Mouse (Mus musculus): Measurements from ENCODE around the gene Slc7a14.

Gene Slc7a14

DNA sequence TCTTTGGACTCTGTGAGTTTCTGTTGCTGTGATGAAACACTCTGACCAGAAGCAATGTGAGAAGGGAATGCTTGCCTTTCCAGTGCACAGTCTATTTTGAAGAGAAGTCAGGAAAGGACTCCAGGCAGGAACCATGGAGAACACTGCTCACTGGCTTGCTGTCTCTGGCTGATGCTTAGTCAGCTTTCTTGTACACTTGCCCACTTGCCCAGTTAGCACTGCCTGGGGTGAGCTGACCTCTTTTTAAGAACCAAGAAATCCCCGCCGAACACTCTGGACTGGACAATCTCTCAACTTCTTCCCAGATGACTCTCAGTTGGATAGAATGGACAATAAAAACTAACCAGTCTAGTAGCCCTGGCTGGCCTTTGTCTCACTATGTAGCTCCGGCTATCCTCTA is 70.5 kb downstream of the Slc7a14 start:
- Histone ChIP-seq H3K27me3 (ENCODE audit: control insufficient read depth, insufficient read depth, low read length, poor library complexity, severe bottlenecking) (no peaks in the 10 kb centered on the region), H3K36me3 (ENCODE audit: control insufficient read depth, insufficient read depth, low read length, poor library complexity, severe bottlenecking) (no peaks in the 10 kb centered on the region)
- DNase-seq (ENCODE audit: low read depth, low spot score), result no peak

DNA sequence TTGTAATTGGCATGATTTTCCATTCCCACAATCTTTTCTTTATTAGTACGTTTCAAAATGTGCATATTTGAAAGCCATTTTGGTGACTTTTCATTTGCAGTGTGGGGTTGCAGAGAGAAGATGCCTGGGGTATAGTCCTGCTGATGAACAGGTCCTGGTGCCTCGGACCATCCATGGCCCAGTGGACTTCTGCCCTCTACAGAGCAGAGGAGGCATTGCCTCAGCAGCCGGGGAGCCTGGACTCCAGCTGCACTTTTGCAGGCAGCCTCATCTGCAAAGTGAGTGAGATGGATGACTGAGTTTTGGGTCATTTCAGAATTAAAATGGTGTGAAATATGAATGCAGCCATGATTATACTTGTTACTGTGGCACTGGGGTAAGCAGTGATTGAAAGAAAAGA is 72.2 kb downstream of the Slc7a14 start:
- Histone ChIP-seq H3K36me3 (ENCODE audit: control insufficient read depth, insufficient read depth, low read length, poor library complexity, severe bottlenecking) (no peaks in the 10 kb centered on the region), H3K27me3 (ENCODE audit: control insufficient read depth, insufficient read depth, low read length, poor library complexity, severe bottlenecking) (no peaks in the 10 kb centered on the region)
- no peak for DNase-seq (ENCODE audit: low read depth, low spot score)

DNA sequence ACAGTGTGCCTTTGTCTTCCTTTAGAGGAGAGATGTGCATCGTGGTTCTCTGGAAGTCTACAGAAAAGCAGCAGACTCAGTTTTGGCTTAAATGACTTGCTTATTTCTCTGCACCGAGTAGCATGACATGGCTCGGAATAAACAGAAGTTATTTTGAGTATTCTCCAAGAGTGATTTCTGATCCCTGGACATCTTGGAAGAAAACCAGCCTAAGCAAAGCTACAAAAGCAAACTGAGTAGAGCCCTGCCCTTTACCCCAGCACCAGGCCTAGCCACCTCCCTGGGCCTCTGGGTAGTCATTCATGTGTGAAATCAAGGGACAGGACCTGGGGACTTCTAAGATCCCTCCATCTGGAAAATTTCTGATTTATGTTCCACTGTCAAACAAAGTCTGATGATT is 74.0 kb downstream of the Slc7a14 start:
- no peaks in the 10 kb centered on the region for H3K36me3 ChIP-seq (ENCODE audit: control insufficient read depth, insufficient read depth, low read length, poor library complexity, severe bottlenecking)
- H3K27me3 ChIP-seq (ENCODE audit: control insufficient read depth, insufficient read depth, low read length, poor library complexity, severe bottlenecking), result no peaks in the 10 kb centered on the region
- no peak for DNase-seq (ENCODE audit: low read depth, low spot score)

DNA sequence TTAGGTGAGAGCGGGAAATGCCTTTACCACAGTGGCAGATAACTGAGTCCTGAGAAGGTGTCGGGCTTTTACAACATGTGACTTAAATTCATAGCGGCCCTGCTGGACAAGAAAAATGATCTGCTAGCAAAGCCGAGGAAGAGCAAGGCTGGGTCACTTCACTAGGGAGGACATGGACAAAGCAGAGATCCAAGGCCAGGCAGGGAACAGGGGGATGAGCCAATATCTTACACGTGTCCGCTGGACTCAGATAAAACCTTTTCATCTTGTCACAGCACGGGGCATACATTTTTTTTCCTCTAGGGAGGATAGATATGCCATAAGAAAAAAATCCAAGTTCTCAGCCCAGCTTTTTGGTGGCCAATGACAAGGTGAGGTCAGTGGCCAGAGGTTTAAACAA is 75.8 kb downstream of the Slc7a14 start:
- DNase-seq (ENCODE audit: low read depth, low spot score), result no peak
- no peaks in the 10 kb centered on the region for H3K36me3 ChIP-seq (ENCODE audit: control insufficient read depth, insufficient read depth, low read length, poor library complexity, severe bottlenecking)
- H3K27me3 ChIP-seq (ENCODE audit: control insufficient read depth, insufficient read depth, low read length, poor library complexity, severe bottlenecking), result no peaks in the 10 kb centered on the region

DNA sequence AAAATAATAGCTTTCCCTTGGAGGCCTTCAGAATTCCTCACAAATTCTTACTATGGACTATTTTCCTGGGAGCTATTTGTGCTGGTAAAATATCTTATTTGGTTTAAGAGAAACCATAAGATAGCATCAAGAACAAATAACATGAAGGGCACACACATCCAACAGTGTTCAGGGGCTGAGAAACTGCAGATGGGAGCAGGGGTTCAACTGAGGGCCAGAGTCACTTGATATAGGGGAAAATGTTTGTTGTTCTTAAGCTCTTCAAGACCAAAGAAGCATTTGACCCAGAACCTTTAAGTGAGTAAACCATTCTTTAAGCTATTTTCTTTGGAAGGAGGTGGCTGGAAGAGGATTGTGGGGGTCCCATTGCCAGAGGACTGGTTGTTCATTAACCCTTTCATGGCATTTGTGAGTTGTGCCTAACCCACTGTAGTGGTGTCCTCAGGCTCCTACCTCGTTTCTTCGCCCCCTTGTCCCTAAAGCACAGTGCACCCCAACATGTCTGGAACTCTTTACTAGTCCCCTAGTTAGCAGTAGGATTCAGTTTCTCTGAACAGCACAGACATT is 76.3 kb downstream of the Slc7a14 start:
- no peak for DNase-seq (ENCODE audit: low read depth, low spot score)
- H3K27me3 ChIP-seq (ENCODE audit: control insufficient read depth, insufficient read depth, low read length, poor library complexity, severe bottlenecking), result no peaks in the 10 kb centered on the region
- H3K36me3 ChIP-seq (ENCODE audit: control insufficient read depth, insufficient read depth, low read length, poor library complexity, severe bottlenecking), result no peaks in the 10 kb centered on the region

DNA sequence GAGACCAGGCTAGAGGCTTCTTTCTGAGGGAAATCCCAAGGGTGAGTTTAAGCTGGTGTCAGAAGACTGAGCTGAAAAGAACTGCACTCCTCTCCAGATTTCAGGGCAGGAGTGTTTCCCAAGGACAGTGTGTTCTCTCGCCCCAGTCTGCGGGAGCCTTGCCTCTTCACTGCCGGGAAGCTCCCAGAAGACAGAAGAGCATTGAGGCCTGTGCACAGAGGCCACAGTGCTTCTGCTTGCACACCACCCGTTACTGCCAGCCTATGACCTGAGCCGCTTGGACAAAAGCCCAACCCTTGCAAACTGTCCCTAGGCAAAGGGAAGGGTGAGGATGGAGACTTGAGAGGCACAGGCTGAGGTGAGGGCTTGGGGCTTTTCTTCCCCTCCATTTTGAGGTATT is 80.9 kb downstream of the Slc7a14 start:
- Histone ChIP-seq H3K27me3 (ENCODE audit: control insufficient read depth, insufficient read depth, low read length, poor library complexity, severe bottlenecking) (no peaks in the 10 kb centered on the region), H3K36me3 (ENCODE audit: control insufficient read depth, insufficient read depth, low read length, poor library complexity, severe bottlenecking) (no peaks in the 10 kb centered on the region)
- DNase-seq (ENCODE audit: low read depth, low spot score), result no peak

DNA sequence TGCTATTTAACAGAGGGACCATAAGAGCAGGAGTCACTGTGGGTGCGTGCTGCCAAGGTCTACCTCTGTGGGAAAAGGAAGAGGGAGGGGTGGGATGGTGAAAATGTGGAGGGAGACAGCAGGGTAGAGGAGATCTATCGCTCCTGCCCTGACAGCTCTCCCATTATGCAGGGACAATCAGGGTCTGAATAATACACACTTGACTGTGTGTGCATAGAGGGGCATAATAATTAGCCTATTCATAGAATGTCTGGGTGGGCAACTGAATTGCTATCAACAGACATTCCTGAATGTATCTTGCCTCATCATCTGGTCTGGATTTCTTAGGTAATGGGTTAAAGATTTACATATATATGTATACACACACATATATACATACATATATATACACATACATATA is 81.7 kb downstream of the Slc7a14 start:
- Histone ChIP-seq H3K36me3 (ENCODE audit: control insufficient read depth, insufficient read depth, low read length, poor library complexity, severe bottlenecking) (no peaks in the 10 kb centered on the region), H3K27me3 (ENCODE audit: control insufficient read depth, insufficient read depth, low read length, poor library complexity, severe bottlenecking) (no peaks in the 10 kb centered on the region)
- DNase-seq (ENCODE audit: low read depth, low spot score), result no peak

DNA sequence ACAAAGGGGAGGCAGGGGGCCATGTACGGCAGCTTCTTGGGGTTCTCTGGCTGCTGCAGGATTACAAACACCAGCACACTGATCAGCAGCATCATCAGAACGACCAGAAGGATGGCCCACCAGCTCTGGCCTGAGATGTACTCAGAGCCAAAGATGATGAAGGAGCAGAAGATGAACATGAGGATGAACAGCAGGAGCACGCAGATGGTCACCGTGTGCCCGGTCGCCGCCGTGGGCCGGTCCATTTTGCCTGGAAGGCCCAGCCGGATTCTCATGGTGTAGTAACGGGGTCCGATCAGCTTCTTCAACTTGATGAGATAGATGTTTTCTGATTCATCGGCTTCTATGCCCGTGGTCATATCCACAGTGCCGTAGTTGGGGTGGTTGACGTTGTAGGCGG is 86.6 kb downstream of the Slc7a14 start:
- no peaks in the 10 kb centered on the region for H3K27me3 ChIP-seq (ENCODE audit: control insufficient read depth, insufficient read depth, low read length, poor library complexity, severe bottlenecking)
- DNase-seq (ENCODE audit: low read depth, low spot score), result no peak
- no peaks in the 10 kb centered on the region for H3K36me3 ChIP-seq (ENCODE audit: control insufficient read depth, insufficient read depth, low read length, poor library complexity, severe bottlenecking)

DNA sequence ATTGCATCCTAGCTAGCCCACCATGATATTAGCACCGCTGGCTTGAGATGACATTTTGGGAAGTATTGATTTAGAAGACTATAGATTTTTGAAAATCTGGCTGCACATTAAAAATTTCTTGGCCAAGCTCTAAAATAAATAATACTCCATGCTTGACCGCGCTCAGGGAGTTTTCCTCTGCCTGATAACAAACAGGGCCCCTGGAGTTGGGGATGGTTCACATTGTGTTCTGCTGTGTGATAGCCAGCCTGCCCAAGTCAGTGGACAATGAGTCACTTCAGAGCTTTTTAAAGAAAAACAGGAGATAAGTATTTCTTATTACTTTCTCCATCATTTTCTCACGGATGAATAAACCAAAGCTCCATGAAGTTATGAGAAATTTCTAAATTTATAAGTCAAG is 90.1 kb downstream of the Slc7a14 start:
- no peaks in the 10 kb centered on the region for H3K36me3 ChIP-seq (ENCODE audit: control insufficient read depth, insufficient read depth, low read length, poor library complexity, severe bottlenecking)
- no peak for DNase-seq (ENCODE audit: low read depth, low spot score)
- no peaks in the 10 kb centered on the region for H3K27me3 ChIP-seq (ENCODE audit: control insufficient read depth, insufficient read depth, low read length, poor library complexity, severe bottlenecking)

DNA sequence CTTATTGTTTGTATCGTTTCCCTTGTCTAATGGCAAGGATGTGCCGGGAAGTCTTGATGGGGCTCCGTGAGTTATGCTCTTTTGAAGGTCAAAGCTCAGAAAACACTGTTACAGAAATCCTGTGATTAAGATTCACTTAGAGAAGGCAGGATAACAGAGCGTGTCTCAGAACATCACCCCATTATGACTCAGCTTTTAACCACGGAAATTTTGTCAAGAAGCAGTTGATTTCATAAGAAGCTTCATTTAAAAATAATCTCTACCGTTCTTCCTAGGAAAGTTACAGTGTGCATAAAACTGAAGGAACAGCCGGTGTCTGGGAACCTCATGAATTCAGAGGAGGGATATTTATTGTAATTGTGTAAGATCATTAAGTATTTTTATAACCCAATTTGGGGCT is 90.7 kb downstream of the Slc7a14 start:
- Histone ChIP-seq H3K27me3 (ENCODE audit: control insufficient read depth, insufficient read depth, low read length, poor library complexity, severe bottlenecking) (no peaks in the 10 kb centered on the region), H3K36me3 (ENCODE audit: control insufficient read depth, insufficient read depth, low read length, poor library complexity, severe bottlenecking) (no peaks in the 10 kb centered on the region)
- DNase-seq (ENCODE audit: low read depth, low spot score), result no peak

DNA sequence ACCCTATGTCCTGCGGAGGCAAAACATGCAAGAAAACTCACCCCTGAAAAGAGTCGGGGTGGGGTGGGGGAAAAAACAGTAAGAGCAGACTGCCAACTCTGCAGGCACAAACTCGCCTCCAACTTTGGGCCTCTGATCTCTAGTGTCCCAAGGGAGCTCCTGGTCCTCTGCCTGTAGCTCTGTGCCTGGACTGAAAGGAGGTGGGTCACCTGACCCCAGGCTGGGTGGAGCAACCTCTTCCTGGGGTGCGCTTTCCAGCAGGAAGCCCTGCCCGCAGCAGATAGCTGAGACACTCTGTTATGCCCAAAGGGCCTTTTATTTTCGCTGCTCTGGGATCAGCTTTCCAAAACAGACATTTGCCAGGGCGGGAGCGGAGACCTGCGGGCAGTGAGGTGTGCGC is 92.7 kb downstream of the Slc7a14 start:
- H3K27me3 ChIP-seq (ENCODE audit: control insufficient read depth, insufficient read depth, low read length, poor library complexity, severe bottlenecking), result no peaks in the 10 kb centered on the region
- no peaks in the 10 kb centered on the region for H3K36me3 ChIP-seq (ENCODE audit: control insufficient read depth, insufficient read depth, low read length, poor library complexity, severe bottlenecking)
- DNase-seq (ENCODE audit: low read depth, low spot score), result no peak

DNA sequence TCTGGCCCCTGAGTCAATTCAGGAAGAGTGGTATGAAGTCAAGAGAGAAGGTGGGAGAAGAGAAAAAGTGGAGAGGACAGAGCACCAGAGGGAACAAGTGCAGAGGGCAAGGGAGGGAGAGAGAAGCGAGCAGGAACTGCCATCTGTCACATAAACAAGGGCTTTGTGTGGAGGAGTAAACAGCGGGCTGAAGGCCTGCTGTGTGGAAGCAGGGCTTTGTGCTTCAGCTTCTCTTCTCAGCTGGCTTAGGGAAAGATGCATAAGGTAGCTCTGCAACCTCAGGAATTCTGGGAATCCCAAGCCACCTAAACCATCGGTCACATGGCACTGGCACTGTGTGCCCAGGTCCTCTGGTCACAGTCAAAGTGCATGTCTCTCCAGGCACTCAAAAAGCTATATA is 96.4 kb downstream of the Slc7a14 start:
- H3K27me3 ChIP-seq (ENCODE audit: control insufficient read depth, insufficient read depth, low read length, poor library complexity, severe bottlenecking), result no peaks in the 10 kb centered on the region
- no peak for DNase-seq (ENCODE audit: low read depth, low spot score)

DNA sequence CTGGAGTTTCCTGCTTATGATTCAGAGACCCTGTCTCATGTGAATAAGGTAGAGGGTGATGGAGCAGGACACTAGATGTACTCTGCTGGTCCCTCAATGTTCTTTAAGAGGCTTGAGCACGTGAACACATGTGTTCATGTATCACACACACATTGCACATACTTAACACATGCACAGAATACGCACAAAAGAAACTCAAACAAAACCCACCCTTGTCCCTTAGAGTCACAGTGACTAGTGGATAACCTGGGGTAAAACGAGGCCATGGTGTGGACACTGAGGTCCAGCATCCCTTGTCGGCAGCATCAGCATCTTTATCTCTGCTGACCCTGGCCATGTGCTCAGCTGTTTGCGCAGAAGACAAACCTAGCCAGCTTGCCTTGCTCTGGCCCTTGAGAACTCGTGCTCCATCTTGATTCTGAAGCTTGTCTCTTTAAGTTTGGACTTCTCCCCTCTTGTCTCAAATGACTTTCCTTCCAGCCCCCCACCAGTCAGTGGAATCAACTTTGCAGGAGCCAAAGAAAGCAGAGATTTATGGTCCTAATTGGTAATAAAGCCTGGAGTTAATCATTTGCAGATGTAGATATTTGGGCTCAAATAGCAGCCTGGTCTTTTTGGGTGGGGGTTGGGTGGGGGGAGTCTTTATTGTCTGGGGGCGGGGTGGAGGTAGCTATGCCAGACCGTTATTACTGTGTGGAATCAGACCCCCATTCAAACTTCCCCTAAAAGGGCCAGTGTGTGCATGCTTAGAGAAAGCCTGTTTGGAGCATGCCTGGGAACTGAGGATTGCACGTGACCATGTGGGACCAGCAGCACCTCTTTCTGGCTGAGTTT is 97.8 kb downstream of the Slc7a14 start:
- Histone ChIP-seq H3K27me3 (ENCODE audit: control insufficient read depth, insufficient read depth, low read length, poor library complexity, severe bottlenecking) (no peaks in the 10 kb centered on the region), H3K36me3 (ENCODE audit: control insufficient read depth, insufficient read depth, low read length, poor library complexity, severe bottlenecking) (no peaks in the 10 kb centered on the region)
- no peak for DNase-seq (ENCODE audit: low read depth, low spot score)

More for the DNA sequence above, 96.4 kb downstream of the Slc7a14 start:
- no peaks in the 10 kb centered on the region for H3K36me3 ChIP-seq (ENCODE audit: control insufficient read depth, insufficient read depth, low read length, poor library complexity, severe bottlenecking)

DNA sequence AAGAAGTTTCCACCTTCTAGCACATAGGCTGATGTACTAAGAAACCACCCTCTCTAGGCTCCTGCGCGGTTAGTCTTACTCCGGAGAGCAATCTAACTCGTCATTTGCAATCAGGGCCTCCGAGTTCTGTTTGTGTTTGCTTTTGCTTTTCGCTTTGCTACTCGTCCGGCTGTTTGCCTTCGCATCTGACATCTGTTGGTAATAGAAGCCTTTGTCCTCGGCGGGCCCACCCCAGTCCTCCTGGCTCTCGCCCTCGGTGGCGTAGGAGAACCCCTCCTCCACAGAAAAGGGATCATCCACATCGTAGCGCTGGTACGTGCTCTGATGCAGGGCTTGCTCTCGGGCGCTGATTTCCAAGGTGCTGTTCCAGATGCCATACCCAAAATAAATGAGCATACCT is 101.2 kb downstream of the Slc7a14 start:
- DNase-seq (ENCODE audit: low read depth, low spot score), result no peak
- H3K27me3 ChIP-seq (ENCODE audit: control insufficient read depth, insufficient read depth, low read length, poor library complexity, severe bottlenecking), result no peaks in the 10 kb centered on the region
- no peaks in the 10 kb centered on the region for H3K36me3 ChIP-seq (ENCODE audit: control insufficient read depth, insufficient read depth, low read length, poor library complexity, severe bottlenecking)

DNA sequence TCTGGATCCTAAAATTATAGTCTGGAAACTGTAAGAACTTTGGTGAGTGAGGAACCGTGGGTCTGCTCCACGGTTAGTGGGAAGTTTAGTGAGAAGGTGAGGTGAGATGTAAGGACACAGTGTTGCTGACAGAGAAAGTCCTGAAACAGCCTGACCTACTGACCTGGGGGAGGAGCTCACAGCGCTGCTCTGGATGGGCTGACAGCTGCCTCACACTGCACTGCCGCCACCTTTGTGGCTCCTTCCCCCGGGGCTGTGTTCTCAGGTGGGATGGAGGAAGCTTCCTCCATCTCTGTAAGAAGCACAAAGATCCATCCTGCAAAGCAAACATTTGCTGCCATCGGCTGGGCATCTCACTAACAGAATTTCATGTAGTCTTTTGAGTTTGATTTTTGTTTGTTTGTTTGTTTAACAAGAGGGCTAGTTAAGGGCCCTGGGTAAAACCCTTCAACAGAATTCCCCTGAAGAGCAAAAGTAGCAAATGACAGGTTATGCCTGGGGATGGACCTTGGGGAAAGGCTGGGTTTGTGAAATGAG is 101.7 kb downstream of the Slc7a14 start:
- no peaks in the 10 kb centered on the region for H3K27me3 ChIP-seq (ENCODE audit: control insufficient read depth, insufficient read depth, low read length, poor library complexity, severe bottlenecking)
- DNase-seq (ENCODE audit: low read depth, low spot score), result no peak
- no peaks in the 10 kb centered on the region for H3K36me3 ChIP-seq (ENCODE audit: control insufficient read depth, insufficient read depth, low read length, poor library complexity, severe bottlenecking)
